Mouse (Mus musculus) adrenal gland, adult (tissue): ENCODE data around the gene Coro7.
A peak's percentile ranks its signal among the peaks of the same experiment; 100 is the strongest.

Experiments
- DNase-seq, 2 experiments: peaks; one replicate each; pipeline ENCODE4 v3.0.0; 2022 to 2023; ENCODE audit warnings: low spot score in 1 of 2; ENCODE audit not compliant: inconsistent age in 2 of 2

Coro7 gene

GRCm38 (mm10) chr16:4649692-4650091 lies 29.9 kb downstream of the Coro7 start:
- DNase-seq = no peak

- DNase-seq = no peak
Measured at GRCm38 (mm10) chr16:4649211-4649610, 30.4 kb downstream of the Coro7 start.

- DNase-seq = no peak
Measured at GRCm38 (mm10) chr16:4648416-4649023, 31.1 kb downstream of the Coro7 start.

GRCm38 (mm10) chr16:4647651-4648141 lies 31.9 kb downstream of the Coro7 start:
- DNase-seq = peak; percentile 76 to 86

GRCm38 (mm10) chr16:4646831-4647230 lies 32.7 kb downstream of the Coro7 start:
- DNase-seq = peak in 1 of 2 experiments; percentile 32

- DNase-seq = no peak
Measured at GRCm38 (mm10) chr16:4645867-4646266, 33.7 kb downstream of the Coro7 start.

- peak; percentile 85 to 93 for DNase-seq
Measured at GRCm38 (mm10) chr16:4643670-4644419, 35.7 kb downstream of the Coro7 start.

GRCm38 (mm10) chr16:4642937-4643336 lies 36.6 kb downstream of the Coro7 start:
- peak in 1 of 2 experiments; percentile 37 for DNase-seq

GRCm38 (mm10) chr16:4642190-4642589 lies 37.4 kb downstream of the Coro7 start:
- DNase-seq = peak in 1 of 2 experiments; percentile 53

- DNase-seq = no peak
Measured at GRCm38 (mm10) chr16:4641119-4641838, 38.3 kb downstream of the Coro7 start.

GRCm38 (mm10) chr16:4640267-4641005 lies 39.1 kb downstream of the Coro7 start:
- DNase-seq = no peak

GRCm38 (mm10) chr16:4639831-4640237 lies 39.7 kb downstream of the Coro7 start, which contains the start of the genes Vasn and Dnaja3:
Gene Vasn, plus strand, starts transcription at chr16:4639941.
Gene Dnaja3, plus strand, starts transcription at chr16:4639989.
- DNase-seq = peak; percentile 91 to 96

- DNase-seq = no peak
Measured at GRCm38 (mm10) chr16:4638891-4639390, 40.6 kb downstream of the Coro7 start.

GRCm38 (mm10) chr16:4635760-4636159 lies 43.8 kb downstream of the Coro7 start:
- DNase-seq = no peak

- peak; percentile 73 to 80 for DNase-seq
Measured at GRCm38 (mm10) chr16:4634681-4635080, 44.9 kb downstream of the Coro7 start.

- DNase-seq = no peak
Measured at GRCm38 (mm10) chr16:4633661-4634060, 45.9 kb downstream of the Coro7 start.

- DNase-seq = no peak
Measured at GRCm38 (mm10) chr16:4632050-4632449, 47.5 kb downstream of the Coro7 start.

- peak; percentile 78 to 94 for DNase-seq
Measured at GRCm38 (mm10) chr16:4629950-4630349, 49.6 kb downstream of the Coro7 start.

GRCm38 (mm10) chr16:4628898-4629419 lies 50.6 kb downstream of the Coro7 start:
- no peak for DNase-seq

GRCm38 (mm10) chr16:4627105-4627504 lies 52.5 kb downstream of the Coro7 start:
- DNase-seq = no peak
